Mouse (Mus musculus): ENCODE results near the gene Ero1lb. TPM values are rescaled to one million over a fixed set of nuclear protein-coding genes. Genes with fewer than 3 reads are reported as not detected.

The Ero1lb gene
- 10 to 100 TPM in 1 of 2 experiments, 1 to 10 TPM in 1; 7.4 to 10.2 TPM for polyA plus RNA-seq (2017; shearing (Covaris generic))

DNA sequence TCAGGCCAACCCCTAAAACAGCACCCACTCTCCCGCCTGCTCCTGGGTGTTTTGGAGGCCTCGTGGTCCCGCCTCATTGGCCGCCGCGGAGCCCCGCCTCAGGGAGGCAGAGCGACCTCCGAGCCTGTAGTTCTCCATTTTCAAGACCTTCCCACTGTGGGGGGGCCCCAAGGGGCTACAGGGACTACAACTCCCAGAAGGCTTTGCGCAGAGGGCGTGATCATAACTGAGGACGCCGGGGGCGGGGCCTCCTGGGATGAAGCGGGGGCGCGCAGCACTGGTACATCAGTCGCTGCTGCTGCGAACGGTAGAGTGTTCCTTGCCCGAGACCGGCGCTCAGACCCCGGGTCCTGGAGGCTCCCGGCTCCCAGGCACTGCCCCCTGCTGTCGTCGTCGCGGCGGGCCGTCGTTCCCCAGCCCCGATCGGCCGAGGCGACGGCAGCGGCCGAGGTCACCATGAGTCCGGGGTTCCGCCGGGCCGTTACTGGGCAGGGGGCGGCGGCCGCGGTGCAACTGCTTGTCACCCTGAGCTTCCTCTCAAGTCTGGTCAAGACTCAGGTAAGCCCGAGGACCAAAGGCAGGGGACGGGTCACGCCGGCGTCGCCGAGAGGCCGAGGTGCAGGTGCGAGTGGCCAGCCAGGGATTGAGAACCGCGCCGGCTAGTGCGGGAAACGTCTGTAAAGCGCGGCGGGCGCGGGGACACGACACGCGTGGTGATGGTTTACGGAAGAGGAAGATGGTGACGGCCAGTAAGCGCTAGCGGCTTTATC lies at the start of gene Ero1lb:
Gene Ero1lb (plus strand): TSS at position 254 of the 770 bp plus-strand sequence.

GRCm38 (mm10) chr13:12519955-12520584 lies 45.6 kb upstream of the Ero1lb start, which contains the start of gene Edaradd:
Gene Edaradd, minus strand, starts transcription at chr13:12520438.

Other genes starting within 250 kb of the Ero1lb start
- 10 to 100 TPM in 1 of 2 experiments, 1 to 10 TPM in 1; 1.7 to 19.8 TPM for gene Actn2, start 225.1 kb upstream of the Ero1lb start, polyA plus RNA-seq (2017; shearing (Covaris generic))
- 10 to 100 TPM; 33.0 to 33.6 TPM for gene Heatr1, start 170.8 kb upstream of the Ero1lb start, polyA plus RNA-seq (2017; shearing (Covaris generic))
- gene Lgals8, start 100.9 kb upstream of the Ero1lb start, polyA plus RNA-seq (2017; shearing (Covaris generic)), result 10 to 100 TPM; 57.6 to 75.9 TPM
- gene Edaradd, start 45.4 kb upstream of the Ero1lb start, polyA plus RNA-seq (2017; shearing (Covaris generic)), result under 1 TPM; 0.20 to 0.82 TPM
- not detected for gene Prl2c3, start 234.2 kb downstream of the Ero1lb start, polyA plus RNA-seq (2017; shearing (Covaris generic))